Mouse (Mus musculus): ENCODE measurements around the gene Ank. TPM values are rescaled to one million over a fixed set of nuclear protein-coding genes. Genes with fewer than 3 reads are reported as not detected.

Gene Ank
- polyA plus RNA-seq, 1 experiment: 9.7 TPM

DNA sequence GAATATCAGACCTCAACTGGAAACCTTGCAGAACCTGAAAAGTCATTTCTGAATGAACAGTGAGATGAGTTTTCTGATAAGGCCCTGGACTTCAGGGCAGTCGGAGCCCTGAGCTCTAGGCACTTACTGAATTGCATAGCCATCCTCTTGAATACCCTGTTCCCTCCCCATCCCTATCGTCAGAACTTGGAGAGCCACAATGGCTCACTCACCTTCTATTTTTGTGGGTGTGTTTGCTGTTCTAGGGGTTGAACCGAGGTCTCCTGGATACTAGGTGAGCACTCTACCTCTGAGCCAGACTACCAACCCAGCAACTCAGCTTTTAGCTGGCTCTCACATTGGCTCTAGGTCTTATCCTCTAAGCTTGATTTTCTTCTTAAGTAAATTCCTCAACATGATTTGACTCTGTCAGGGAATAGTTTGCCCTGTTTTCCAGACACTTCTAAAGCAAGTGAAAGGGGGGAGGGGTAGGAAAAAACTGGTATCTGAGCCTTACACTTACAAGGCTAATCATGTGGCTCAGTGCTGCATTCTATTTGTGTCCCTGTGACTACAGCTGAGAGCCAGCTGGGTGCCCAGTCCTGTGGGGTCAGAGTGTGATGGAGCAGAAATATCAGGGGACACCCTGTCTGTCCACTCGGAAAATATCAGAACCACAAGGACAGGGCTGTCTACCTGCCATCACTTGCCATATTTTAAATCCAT lies 71.2 kb downstream of the Ank start:
- H3K27me3 ChIP-seq (ENCODE audit: control insufficient read depth, insufficient read depth, low read length, poor library complexity, severe bottlenecking): no peaks in the 10 kb centered on the region
- H3K9me3 ChIP-seq (replicated peaks; ENCODE audit: control insufficient read depth, insufficient read depth, low read length, poor library complexity, severe bottlenecking): no peaks in the 10 kb centered on the region
- no peaks in the 10 kb centered on the region for H3K36me3 ChIP-seq (ENCODE audit: control insufficient read depth, insufficient read depth, low read length, poor library complexity, severe bottlenecking)
- no peak overlapping the region for H3K9ac ChIP-seq (ENCODE audit: low read depth, poor library complexity, severe bottlenecking)
- no peaks in the 10 kb centered on the region for H3K4me1 ChIP-seq (ENCODE audit: control insufficient read depth, insufficient read depth, low read length)
- no peak overlapping the region for H3K27ac ChIP-seq (ENCODE audit: insufficient read depth, low read length)
- TF ChIP-seq POLR2A (IDR thresholded peaks at IDR 0.05; ENCODE audit: insufficient read depth, low read length): no peak
- TF ChIP-seq EP300 (IDR thresholded peaks at IDR 0.05; ENCODE audit: insufficient read depth, low read depth, low read length): no peak
- TF ChIP-seq CTCF (IDR thresholded peaks at IDR 0.05; ENCODE audit: low read depth, low read length): no peak
- H3K4me3 ChIP-seq (ENCODE audit: low read depth, low read length): no peak overlapping the region

DNA sequence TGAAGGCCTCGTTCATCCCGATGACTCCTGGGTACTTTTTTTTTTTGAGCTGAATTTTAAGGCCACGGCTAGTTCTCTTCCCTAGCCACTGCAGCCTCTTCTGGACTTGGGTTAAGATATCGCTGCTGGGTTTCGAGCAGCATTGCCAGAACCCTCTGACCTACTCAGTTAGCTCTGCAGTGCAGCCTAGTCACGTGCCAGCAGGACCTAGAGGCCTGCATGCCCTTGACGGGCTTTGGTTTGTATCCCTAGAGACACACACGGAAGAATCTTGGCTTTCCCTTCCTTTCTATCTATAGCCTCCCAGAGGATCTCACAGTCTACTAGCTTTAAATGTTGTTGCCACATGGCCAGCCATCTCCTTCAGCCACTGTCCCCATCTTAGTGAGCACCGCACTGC lies 73.3 kb downstream of the Ank start:
- Histone ChIP-seq H3K27ac (ENCODE audit: insufficient read depth, low read length) (no peak overlapping the region), H3K36me3 (ENCODE audit: control insufficient read depth, insufficient read depth, low read length, poor library complexity, severe bottlenecking) (no peaks in the 10 kb centered on the region), H3K4me1 (ENCODE audit: control insufficient read depth, insufficient read depth, low read length) (no peaks in the 10 kb centered on the region), H3K4me3 (ENCODE audit: low read depth, low read length) (no peak overlapping the region), H3K9ac (ENCODE audit: low read depth, poor library complexity, severe bottlenecking) (no peak overlapping the region), H3K27me3 (ENCODE audit: control insufficient read depth, insufficient read depth, low read length, poor library complexity, severe bottlenecking) (no peaks in the 10 kb centered on the region), H3K9me3 (replicated peaks; ENCODE audit: control insufficient read depth, insufficient read depth, low read length, poor library complexity, severe bottlenecking) (no peaks in the 10 kb centered on the region)
- TF ChIP-seq CTCF (IDR thresholded peaks at IDR 0.05; ENCODE audit: low read depth, low read length) (no peak), EP300 (IDR thresholded peaks at IDR 0.05; ENCODE audit: insufficient read depth, low read depth, low read length) (no peak), POLR2A (IDR thresholded peaks at IDR 0.05; ENCODE audit: insufficient read depth, low read length) (no peak)

DNA sequence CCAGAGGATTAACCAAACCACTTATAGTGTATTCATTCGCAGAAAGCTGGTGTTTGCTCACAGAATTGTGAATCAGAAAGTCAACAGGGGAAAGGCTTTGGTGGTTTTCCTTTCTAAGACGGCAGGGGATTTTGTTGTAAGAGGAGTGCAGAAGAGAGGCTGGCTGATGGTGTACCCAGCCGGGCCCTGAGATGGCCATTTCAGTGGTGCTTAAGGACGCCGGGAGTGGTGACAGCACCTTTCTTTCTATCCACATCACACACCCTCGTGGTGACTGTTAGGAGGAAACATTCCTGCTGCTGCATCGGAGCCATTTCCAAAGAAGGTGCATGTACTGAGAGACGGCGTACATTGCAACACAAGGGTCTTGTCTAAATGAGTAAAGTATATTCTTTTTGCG lies 78.7 kb downstream of the Ank start:
- Histone ChIP-seq H3K27ac (ENCODE audit: insufficient read depth, low read length) (no peak overlapping the region), H3K4me3 (ENCODE audit: low read depth, low read length) (no peak overlapping the region), H3K27me3 (ENCODE audit: control insufficient read depth, insufficient read depth, low read length, poor library complexity, severe bottlenecking) (no peaks in the 10 kb centered on the region), H3K4me1 (ENCODE audit: control insufficient read depth, insufficient read depth, low read length) (no peaks in the 10 kb centered on the region), H3K36me3 (ENCODE audit: control insufficient read depth, insufficient read depth, low read length, poor library complexity, severe bottlenecking) (no peaks in the 10 kb centered on the region), H3K9me3 (replicated peaks; ENCODE audit: control insufficient read depth, insufficient read depth, low read length, poor library complexity, severe bottlenecking) (no peaks in the 10 kb centered on the region), H3K9ac (ENCODE audit: low read depth, poor library complexity, severe bottlenecking) (no peak overlapping the region)
- TF ChIP-seq CTCF (IDR thresholded peaks at IDR 0.05; ENCODE audit: low read depth, low read length) (no peak), EP300 (IDR thresholded peaks at IDR 0.05; ENCODE audit: insufficient read depth, low read depth, low read length) (no peak), POLR2A (IDR thresholded peaks at IDR 0.05; ENCODE audit: insufficient read depth, low read length) (no peak)

DNA sequence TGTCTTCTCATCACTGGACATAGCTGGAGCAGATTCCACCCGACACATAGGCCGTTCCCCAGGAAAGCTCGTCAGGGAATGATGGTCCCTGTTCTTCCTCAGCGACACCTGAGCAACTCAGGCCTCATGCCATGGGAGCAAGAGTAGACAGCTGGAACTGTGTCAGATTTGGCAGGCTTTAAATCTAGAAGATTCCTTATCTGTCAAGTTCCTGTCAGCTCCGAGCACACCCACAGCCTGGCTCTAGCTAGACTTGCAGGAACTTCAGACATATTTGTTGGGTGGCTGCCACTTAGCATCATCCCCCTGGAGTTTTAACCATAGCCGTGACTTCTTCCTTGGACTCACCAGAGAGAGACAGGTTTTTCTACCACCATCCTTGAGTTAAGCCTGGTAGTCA lies 81.6 kb downstream of the Ank start:
- no peak overlapping the region for H3K27ac ChIP-seq (ENCODE audit: insufficient read depth, low read length)
- H3K4me1 ChIP-seq (ENCODE audit: control insufficient read depth, insufficient read depth, low read length): no peaks in the 10 kb centered on the region
- no peaks in the 10 kb centered on the region for H3K36me3 ChIP-seq (ENCODE audit: control insufficient read depth, insufficient read depth, low read length, poor library complexity, severe bottlenecking)
- no peaks in the 10 kb centered on the region for H3K9me3 ChIP-seq (replicated peaks; ENCODE audit: control insufficient read depth, insufficient read depth, low read length, poor library complexity, severe bottlenecking)
- no peaks in the 10 kb centered on the region for H3K27me3 ChIP-seq (ENCODE audit: control insufficient read depth, insufficient read depth, low read length, poor library complexity, severe bottlenecking)
- H3K4me3 ChIP-seq (ENCODE audit: low read depth, low read length): no peak overlapping the region
- TF ChIP-seq POLR2A (IDR thresholded peaks at IDR 0.05; ENCODE audit: insufficient read depth, low read length) (no peak), EP300 (IDR thresholded peaks at IDR 0.05; ENCODE audit: insufficient read depth, low read depth, low read length) (no peak), CTCF (IDR thresholded peaks at IDR 0.05; ENCODE audit: low read depth, low read length) (no peak)
- H3K9ac ChIP-seq (ENCODE audit: low read depth, poor library complexity, severe bottlenecking): no peak overlapping the region

DNA sequence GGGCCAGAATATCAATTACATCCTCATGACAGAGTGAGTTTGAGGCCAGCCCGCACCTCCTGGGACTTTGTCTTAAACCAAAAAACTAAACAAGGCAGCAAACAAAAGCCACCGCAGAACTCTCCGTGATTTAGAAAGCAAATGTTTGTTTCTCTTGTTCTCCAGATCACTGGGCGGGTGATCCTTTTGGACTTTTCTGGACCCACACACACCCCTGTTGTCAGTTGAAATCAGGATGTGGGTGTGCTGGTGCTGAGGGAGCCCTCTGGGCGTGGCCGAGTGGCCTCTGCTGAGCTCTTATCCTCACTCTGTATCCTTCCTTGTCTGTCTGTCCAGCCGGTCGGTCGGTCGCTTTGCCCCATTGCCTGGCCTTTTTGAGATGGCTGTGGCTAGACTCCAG lies 82.6 kb downstream of the Ank start:
- H3K27me3 ChIP-seq (ENCODE audit: control insufficient read depth, insufficient read depth, low read length, poor library complexity, severe bottlenecking): no peaks in the 10 kb centered on the region
- no peak overlapping the region for H3K9ac ChIP-seq (ENCODE audit: low read depth, poor library complexity, severe bottlenecking)
- no peaks in the 10 kb centered on the region for H3K4me1 ChIP-seq (ENCODE audit: control insufficient read depth, insufficient read depth, low read length)
- H3K4me3 ChIP-seq (ENCODE audit: low read depth, low read length): no peak overlapping the region
- TF ChIP-seq POLR2A (IDR thresholded peaks at IDR 0.05; ENCODE audit: insufficient read depth, low read length) (no peak), CTCF (IDR thresholded peaks at IDR 0.05; ENCODE audit: low read depth, low read length) (no peak), EP300 (IDR thresholded peaks at IDR 0.05; ENCODE audit: insufficient read depth, low read depth, low read length) (no peak)
- H3K27ac ChIP-seq (ENCODE audit: insufficient read depth, low read length): no peak overlapping the region
- no peaks in the 10 kb centered on the region for H3K9me3 ChIP-seq (replicated peaks; ENCODE audit: control insufficient read depth, insufficient read depth, low read length, poor library complexity, severe bottlenecking)
- H3K36me3 ChIP-seq (ENCODE audit: control insufficient read depth, insufficient read depth, low read length, poor library complexity, severe bottlenecking): no peaks in the 10 kb centered on the region

DNA sequence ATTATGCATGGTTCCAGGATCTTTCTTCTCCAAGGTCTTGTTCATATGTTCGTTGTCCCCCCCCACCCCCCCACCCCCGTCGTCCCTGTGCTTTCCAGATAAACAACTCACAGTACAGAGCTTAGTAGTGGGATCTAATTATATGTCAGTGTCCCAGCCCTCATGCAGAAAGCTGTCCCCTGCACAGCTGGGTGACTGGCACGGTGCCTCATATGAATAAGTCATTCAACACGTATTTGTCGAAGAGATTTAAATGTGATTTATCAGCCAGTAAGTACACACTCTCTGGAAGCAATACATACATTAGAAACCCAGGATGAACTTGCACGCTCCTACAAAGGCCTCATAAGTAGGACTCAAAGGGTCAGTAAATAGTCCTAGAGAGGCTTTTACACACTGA lies 83.4 kb downstream of the Ank start:
- Histone ChIP-seq H3K4me1 (ENCODE audit: control insufficient read depth, insufficient read depth, low read length) (no peaks in the 10 kb centered on the region), H3K9ac (ENCODE audit: low read depth, poor library complexity, severe bottlenecking) (no peak overlapping the region), H3K4me3 (ENCODE audit: low read depth, low read length) (no peak overlapping the region), H3K9me3 (replicated peaks; ENCODE audit: control insufficient read depth, insufficient read depth, low read length, poor library complexity, severe bottlenecking) (no peaks in the 10 kb centered on the region), H3K36me3 (ENCODE audit: control insufficient read depth, insufficient read depth, low read length, poor library complexity, severe bottlenecking) (no peaks in the 10 kb centered on the region), H3K27ac (ENCODE audit: insufficient read depth, low read length) (no peak overlapping the region), H3K27me3 (ENCODE audit: control insufficient read depth, insufficient read depth, low read length, poor library complexity, severe bottlenecking) (no peaks in the 10 kb centered on the region)
- no peak for TF ChIP-seq CTCF (IDR thresholded peaks at IDR 0.05; ENCODE audit: low read depth, low read length)
- TF ChIP-seq EP300 (IDR thresholded peaks at IDR 0.05; ENCODE audit: insufficient read depth, low read depth, low read length): no peak
- no peak for TF ChIP-seq POLR2A (IDR thresholded peaks at IDR 0.05; ENCODE audit: insufficient read depth, low read length)

All from ES-Bruce4 (cell line).